Mouse (Mus musculus): ENCODE results near the gene Cnnm4.

Gene Cnnm4

DNA sequence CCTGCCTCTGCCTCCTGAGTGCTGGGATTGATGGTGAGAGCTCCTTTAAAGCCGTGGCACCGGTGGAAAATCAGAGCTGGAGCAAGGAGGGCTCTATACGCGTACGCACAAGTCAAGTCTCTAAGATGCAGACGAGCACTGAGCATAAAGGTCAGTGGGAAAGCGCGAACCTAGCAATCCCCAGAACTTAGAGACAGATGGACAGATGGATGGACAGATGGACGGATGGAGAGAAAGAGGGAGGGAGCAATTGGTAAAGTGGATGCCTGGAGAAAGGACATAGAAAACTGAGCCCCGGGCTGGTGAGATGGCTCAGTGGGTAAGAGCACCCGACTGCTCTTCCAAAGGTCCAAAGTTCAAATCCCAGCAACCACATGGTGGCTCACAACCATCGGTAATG lies 69.4 kb downstream of the Cnnm4 start:
- DNase-seq (ENCODE audit: low read depth in 1 of 2, low spot score in 2 of 2) = no peak

DNA sequence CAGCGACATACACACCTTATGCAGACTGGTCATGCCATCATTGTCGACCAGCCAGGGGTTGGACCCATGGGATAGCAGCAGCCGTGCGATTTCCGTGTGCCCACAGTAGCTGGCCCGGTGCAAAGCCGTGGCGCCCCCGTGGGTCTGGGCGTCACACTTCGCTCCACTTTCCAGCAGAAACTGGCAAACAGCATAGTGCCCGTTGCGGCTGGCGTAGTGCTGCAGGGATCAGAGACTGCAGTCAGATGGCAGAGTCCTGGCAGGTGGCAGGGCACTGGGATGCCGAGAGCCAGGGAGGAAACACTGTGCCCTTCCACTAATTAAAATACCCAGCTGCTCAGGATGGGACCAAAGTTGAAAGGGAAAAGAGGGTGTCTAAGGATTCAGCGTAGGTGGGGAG lies 70.4 kb downstream of the Cnnm4 start:
- no peak for DNase-seq (ENCODE audit: low read depth in 1 of 2, low spot score in 2 of 2)

DNA sequence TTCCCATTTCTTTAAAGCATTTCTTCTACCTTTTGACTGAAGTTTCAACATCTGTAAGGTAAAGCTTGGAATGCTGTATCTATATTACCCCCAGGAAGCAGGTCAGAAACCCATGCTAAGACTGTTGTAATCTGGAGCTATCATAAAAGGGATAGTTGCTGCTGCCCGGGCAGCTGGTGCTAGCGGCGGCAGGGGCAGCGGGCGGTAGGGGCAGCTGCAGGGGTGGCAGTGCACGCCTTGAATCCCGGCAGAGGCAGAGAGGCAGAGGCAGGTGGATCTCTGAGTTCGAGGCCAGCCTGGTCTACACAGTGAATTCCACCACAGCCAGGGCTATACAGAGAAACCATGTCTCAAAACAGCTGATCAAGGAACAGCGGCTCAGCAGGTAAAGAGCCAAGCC lies 71.5 kb downstream of the Cnnm4 start:
- DNase-seq (ENCODE audit: low read depth in 1 of 2, low spot score in 2 of 2) = no peak

DNA sequence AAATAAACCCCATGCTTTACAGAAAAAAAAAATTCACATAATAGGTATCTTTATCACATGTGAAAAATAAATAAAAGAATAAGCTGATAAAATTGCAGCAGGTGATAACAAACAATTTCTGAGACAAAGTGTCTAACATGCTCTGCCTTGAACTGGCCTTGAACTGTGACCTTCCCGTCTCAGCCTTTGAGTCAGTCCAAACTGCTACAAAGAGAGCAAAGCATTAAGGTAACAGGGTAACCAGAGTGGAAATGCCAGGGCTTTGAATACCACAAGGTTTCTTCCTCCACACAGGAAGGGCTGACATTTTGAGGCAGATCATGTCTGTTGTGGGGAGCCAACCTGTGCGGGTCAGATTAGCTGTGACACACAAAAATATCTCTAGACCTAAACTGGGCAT lies 74.0 kb downstream of the Cnnm4 start:
- DNase-seq (ENCODE audit: low read depth in 1 of 2, low spot score in 2 of 2) = no peak

DNA sequence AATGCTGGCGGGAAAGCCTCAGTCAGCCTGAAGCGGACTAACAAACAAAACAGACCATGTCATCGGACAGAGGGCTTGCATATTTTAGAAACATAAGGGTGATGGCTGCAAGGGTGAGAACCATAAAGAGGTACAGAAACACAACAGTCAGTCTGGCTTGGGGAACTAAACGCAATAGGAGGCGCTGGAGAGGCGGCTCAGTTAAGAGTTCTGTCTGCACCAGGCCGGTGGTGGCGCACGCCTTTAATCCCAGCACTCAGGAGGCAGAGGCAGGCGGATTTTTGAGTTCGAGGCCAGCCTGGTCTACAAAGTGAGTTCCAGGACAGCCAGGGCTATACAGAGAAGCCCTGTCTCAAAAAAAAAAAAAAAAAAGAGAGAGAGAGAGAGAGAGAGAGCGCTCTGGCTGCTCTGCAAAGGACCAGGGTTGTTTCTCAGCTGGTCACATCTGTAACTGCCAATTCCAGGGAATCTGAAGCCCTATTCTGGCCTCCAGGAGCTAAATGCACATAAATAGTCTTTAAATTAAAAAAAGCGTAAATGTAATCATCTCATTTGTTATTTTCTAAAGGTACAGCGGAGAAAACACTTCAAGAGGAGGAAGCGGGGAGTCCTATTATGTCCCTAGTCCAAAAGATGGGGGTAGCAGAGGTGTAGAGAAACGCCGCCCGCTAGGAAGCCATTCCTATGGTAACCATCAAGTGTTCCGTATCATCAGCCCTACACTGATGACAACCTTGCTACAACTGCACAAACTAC lies 74.6 kb downstream of the Cnnm4 start:
- DNase-seq (ENCODE audit: low read depth in 1 of 2, low spot score in 2 of 2) = no peak

DNA sequence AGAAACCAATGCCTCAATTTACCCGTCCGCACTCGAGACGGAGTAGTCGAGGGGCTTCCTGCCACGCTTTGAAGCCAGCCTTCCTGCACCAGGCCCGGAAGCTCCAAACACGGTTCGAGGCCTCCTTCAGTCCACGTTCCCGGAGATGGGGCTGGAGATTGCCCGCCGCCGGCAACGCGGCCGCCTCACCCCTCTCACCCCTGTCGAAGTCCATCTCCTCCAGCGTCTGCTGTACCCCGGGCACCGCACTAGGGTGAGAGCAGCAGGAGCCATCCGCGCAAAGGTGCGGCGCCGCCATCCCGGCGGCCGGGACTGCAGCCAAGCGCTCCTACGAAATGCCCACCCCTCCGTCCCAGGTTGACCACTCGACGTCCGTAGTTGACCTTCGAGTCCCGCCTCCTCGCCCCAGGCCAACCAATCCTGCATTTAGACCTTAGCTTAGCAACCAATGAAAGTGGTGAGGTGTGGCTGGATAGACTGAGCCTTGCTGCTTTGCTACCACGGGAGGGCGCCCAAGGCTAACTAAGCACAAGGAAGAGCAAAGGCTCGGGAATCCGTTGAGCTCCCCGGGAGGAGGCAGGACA lies 75.6 kb downstream of the Cnnm4 start, which contains the start of gene Ankrd39:
Gene Ankrd39, minus strand, starts transcription at position 558 of the 584 bp plus-strand sequence.
- DNase-seq (ENCODE audit: low read depth in 1 of 2, low spot score in 2 of 2) = peak; percentile 89 to 90

DNA sequence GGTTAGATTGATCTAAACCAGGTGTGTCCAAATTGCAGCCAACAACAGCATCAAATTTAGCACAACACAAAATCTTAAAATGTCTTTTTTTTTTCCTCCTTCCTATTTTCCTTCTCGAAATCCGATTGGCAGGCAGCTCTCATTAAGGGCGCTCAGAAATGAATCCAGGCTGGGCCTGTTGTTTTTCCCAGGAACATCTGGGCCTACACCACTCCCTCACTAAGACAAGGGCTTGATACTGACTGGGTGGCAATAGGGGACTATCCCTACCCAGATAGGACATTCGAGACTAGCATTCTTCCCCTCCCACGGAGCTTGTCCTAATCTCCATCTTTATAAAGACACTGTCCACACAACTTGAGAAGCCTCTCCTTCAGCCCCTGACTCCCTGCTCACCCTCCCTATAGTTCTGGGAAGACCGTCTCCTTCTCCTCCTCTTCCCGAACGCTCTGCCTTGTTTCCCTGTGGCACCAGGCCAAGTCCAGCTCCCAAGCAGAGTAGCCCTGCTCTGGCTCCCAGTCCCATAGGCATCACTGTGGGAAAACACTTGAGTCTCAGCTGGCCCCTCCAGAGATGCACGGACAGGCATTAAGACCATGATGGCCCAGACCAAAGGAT lies 76.7 kb downstream of the Cnnm4 start:
- no peak for DNase-seq (ENCODE audit: low read depth in 1 of 2, low spot score in 2 of 2)

DNA sequence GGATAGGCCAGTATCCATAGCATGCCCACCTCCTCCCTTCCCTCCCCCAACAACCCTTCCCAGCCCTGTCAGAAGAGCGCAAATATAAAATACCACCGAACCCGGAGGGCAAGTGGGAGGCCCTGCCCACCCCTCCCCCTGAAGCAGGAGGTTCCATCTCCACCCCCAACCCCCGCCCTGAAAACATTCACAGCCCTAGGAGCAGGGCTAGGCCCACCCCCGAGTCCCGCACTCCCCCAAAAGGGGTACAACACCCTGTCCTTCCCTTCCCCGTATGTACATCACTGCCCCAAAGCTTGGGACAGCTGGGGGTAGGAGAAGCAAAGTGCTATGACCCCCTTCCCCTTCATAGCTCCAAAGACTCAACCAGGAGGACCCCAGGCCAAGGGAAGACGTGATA lies 77.4 kb downstream of the Cnnm4 start:
- DNase-seq (ENCODE audit: low read depth in 1 of 2, low spot score in 2 of 2) = no peak

DNA sequence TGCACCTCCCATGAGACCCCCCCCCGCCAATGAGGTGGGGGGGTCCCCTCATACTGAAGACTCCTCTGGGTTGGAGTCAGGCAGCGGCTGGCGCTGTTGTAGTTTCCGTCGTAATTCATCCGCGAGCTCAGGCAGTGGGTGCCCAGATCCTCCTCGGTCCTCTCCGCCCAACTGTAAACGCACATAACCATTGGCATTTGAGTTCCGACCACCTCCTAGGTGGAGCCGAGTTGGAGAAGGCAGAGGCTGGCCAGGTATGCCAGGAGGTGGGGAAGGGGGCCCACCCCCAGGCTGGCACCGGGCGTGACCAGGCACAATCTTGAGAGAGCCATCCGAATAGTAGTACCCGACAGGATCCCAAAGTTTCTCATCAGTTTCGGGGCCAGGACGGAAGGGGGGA lies 78.1 kb downstream of the Cnnm4 start:
- DNase-seq (ENCODE audit: low read depth in 1 of 2, low spot score in 2 of 2) = no peak

DNA sequence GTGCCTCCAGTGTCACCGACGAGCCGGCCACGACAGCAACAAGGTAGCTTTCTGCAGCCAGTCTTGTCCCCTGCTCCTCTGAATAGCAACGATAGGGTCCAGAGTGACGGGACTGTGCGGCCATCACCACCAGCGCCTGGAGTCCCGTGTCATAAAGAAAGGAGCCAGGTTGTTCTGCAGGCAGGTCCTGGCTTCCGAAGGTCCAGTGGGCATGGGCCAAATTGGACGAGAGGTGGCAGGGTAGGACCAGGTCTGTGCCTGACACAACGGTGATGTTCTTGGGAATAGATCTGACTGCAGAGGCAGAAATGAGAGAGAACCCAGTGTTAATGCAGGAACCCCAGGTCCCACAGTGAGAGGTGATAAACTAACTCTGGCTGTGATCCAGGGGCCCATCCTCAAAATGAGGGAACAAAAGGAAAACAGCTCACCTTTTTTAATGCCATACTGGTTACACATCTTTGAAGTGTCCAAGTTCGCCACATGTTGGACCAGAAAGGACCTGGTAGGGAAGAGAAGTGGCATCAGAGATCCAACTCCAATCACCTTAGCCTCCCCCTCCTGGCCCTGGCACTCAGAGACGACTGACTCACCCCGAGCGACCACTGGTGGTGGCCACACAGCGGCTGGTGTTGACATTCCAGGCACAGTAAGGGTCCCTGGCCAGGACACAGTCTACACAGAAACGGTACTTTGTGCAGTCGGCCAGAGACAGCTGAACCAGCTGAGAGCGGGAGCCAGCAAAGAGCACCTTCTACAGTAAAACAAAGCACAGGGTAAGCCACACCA lies 78.8 kb downstream of the Cnnm4 start:
- no peak for DNase-seq (ENCODE audit: low read depth in 1 of 2, low spot score in 2 of 2)

DNA sequence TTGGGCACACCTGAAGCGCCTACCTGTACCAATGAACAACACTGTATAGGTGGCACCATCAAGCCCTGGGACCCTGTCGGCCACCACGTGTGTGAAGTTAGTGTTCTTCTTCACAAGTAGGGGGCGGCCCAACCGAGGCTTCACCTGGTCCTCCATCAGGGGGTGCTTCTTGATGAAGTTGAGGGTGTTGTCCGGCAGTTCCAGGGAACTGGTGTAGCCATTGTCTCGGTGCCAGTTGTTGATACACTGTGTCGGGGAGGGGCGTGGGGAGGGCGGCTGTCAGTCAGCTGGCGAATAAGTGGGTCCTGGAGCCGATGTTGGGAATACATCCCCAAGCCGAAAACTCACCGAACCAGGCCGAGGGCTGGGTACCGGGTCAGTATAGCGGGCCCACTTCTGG lies 80.5 kb downstream of the Cnnm4 start:
- DNase-seq (ENCODE audit: low read depth in 1 of 2, low spot score in 2 of 2) = no peak

DNA sequence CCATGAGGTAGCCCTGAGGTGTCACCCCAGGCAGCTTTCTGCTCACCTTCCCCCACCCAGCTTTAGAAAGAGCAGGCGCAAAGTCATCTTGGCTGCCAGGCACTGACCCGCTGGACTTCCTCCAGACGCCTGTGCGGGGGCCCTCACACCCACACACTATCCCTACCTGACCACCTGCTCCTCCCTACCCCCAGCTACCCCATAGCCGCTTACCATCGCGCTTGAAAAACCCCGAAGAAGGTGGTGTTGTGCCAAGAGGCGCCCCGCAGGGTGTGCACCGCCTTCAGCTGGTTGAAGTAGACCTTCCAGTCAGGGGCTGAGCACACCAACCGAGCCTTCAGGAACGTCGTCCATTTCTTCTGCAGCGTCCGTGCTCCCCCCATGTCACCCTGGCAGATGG lies 81.1 kb downstream of the Cnnm4 start:
- no peak for DNase-seq (ENCODE audit: low read depth in 1 of 2, low spot score in 2 of 2)

DNA sequence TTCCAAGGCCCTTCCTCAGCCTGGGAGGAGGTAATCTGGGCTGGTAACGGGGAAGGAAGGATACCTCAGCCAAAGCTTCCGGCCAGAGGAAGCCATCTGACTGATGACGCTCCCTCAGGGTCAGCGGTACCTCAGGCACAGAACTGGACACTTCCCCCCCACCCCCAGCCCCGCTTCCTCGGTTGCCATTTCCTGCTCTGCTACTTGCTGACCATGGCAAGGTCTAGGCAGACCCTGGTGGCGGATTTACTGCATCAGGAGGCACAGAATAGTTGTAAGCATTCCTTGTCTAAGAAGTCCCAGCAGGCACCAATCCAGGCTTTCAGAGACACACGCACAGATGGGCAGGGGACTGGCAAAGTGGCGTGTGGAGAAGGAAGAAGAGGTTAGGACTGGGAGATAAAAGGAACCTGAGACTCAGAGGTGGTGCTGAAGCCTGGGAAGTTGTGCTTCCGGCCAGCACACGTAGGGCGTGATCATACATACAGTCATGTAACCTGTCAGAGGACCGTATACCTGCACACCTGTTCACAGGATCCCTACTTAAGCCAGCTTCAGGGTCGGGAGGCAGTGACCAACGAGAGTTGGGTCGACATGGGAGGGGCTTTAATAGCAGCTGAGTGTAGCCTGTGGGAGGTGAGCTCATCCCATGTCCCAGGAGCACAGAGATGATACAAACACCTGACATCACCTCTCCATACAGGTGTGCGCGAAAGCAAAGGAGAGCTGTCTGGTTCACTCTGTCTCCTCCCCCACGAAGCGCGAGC lies 83.4 kb downstream of the Cnnm4 start:
- DNase-seq (ENCODE audit: low read depth in 1 of 2, low spot score in 2 of 2) = no peak

DNA sequence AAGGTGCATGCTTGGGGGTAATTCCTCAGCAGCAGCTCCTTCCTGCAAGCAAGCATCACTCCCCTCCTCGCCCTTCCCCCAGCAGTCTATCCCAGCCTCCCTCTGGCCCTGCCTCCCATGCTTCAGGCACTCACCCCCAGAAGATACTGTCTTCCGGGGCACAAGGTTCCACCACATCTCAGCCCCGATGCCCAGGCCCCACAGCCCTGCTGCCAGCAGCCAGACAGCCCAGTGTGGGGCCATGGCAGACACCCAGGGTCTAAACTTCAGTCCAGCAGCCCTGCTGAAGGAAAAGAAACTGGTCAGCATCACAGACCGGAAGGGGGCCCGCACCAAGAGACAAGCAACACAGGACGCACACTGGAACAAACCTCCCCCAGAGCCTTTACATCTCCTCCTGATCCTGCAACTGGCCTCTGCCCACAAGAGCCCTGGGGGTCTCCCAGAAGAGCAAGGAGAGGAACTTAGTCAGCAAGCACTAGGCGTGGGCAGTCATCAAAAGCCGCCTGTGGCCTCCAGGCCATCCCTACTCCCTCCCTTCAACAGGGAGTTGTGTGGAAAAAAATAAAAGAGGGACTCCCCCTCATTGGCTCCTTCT lies 84.5 kb downstream of the Cnnm4 start:
- no peak for DNase-seq (ENCODE audit: low read depth in 1 of 2, low spot score in 2 of 2)

DNA sequence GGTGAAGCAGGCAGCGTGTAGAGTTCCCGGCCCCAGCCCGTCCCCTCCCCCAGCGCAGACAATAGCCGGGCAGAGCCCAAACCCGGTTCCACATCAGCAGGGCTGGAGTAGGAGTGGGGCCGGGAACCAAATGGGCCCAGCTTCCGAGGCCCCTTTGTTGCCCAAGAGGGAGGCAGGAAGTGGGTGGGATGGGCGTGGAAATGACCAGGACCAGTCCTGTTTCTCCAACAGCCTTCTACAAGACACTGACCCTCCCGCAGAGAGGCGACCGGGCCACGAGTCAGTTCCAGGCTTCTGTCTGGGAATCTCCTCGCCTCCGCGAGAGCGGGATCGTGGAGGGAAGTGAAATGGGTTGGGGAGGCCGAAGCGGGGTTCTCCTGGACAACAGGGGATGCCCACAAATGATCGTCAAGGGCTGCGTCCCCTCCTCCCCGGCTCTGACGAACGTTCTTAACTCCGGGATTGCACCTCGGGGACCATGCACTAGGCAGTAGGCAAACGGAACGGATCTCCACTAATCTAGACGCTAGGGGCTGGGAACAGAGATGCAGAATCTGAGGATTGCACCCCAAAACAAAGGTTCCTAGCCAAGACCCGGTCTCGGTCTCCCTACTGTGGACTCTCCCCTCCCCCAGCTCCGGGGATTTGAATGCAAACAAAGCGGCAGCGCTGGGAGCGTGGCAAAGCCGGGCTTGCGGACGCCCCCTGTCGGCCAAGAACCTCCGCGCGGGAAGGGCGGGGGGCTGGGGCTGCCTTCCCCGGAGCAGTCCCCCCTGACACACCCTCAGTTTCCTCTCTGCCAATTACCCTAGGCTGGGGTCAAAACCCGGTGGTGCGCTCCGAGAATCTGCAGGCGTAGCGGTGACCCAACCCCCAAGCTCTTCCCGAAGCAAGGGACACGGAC lies 85.4 kb downstream of the Cnnm4 start:
- peak in 1 of 2 experiments; percentile 64 for DNase-seq (ENCODE audit: low read depth in 1 of 2, low spot score in 2 of 2)

DNA sequence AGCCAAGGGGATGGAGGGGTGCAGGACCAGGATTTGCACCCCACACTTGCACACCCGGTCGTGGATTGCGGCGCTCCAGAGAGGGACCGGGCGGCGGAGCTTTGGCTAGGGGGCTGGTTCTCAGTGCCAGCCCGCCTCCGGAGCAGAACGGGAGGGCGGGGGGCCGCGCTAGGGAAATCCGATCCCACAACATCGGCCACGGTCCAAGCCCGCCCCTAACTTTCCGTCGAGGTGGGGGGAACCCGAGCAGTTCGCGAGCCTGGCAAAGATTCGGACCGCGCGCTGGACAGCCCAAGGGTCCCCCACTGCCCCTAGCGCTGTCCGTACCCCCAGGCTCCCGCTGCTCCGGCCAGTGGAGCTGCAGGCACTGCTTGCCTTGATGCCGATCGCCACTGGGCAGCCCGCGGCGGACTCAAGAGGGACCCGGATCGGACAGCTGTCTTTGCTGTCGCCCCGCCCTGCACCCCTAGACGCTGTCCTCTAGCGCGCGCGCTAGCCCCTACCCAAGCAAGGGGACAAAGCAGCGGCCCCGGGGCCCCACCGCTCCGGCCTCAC lies 86.1 kb downstream of the Cnnm4 start:
- no peak for DNase-seq (ENCODE audit: low read depth in 1 of 2, low spot score in 2 of 2)

Measured in monocyte, adult 2 months (primary cell).